Mouse (Mus musculus): ENCODE data around the gene Elmo3. TPM values are rescaled to one million over a fixed set of nuclear protein-coding genes. Genes with fewer than 3 reads are reported as not detected.

Gene Elmo3
- polyA plus RNA-seq, 1 experiment from 2014 or later = 2.1 TPM

- H3K36me3 ChIP-seq = no peaks in the 10 kb centered on the region
- H3K4me1 ChIP-seq (replicated peaks) = peaks cover 57% of the 10 kb centered on the region
- peak overlapping the region; percentile 82 for H3K4me3 ChIP-seq (replicated peaks)
- H3K27ac ChIP-seq = no peak overlapping the region
- no peak for ATAC-seq (ENCODE audit: low read depth)
- H3K9me3 ChIP-seq (replicated peaks) = peaks cover 6% of the 10 kb centered on the region; the same call in 1 of the 2 replicates
- H3K27me3 ChIP-seq = peaks cover 70% of the 10 kb centered on the region
- H3K4me2 ChIP-seq = peak overlapping the region; percentile 94
- WGBS (ENCODE audit: insufficient replicate concordance) = 6% methylated on average over 10 of the region's 10 CpGs
- peak overlapping the region; percentile 84 for H3K9ac ChIP-seq
- no peak for DNase-seq
Observed at GRCm38 (mm10) chr8:105265128-105265527, 40.3 kb upstream of the Elmo3 start.

GRCm38 (mm10) chr8:105266775-105267174 is 38.6 kb upstream of the Elmo3 start:
- Histone ChIP-seq H3K4me3 (replicated peaks) (no peak overlapping the region), H3K27me3 (peaks cover 76% of the 10 kb centered on the region), H3K27ac (no peak overlapping the region), H3K9me3 (replicated peaks) (peaks cover 6% of the 10 kb centered on the region; the same call in 1 of the 2 replicates), H3K36me3 (no peaks in the 10 kb centered on the region), H3K4me2 (no peak overlapping the region), H3K9ac (no peak overlapping the region), H3K4me1 (replicated peaks) (peaks cover 60% of the 10 kb centered on the region)
- WGBS (ENCODE audit: insufficient replicate concordance) = 22% methylated on average over 13 of the region's 13 CpGs
- DNase-seq (no peak), ATAC-seq (ENCODE audit: low read depth) (no peak)

GRCm38 (mm10) chr8:105268342-105269074 is 36.9 kb upstream of the Elmo3 start:
- H3K27ac ChIP-seq = no peak overlapping the region
- H3K36me3 ChIP-seq = no peaks in the 10 kb centered on the region
- 5% methylated on average over 65 of the region's 65 CpGs for WGBS (ENCODE audit: insufficient replicate concordance)
- ATAC-seq (ENCODE audit: low read depth) (no peak), DNase-seq (no peak)
- H3K9me3 ChIP-seq (replicated peaks) = peaks cover 6% of the 10 kb centered on the region; the same call in 1 of the 2 replicates
- H3K27me3 ChIP-seq = peaks cover 88% of the 10 kb centered on the region
- no peak overlapping the region for H3K9ac ChIP-seq
- H3K4me1 ChIP-seq (replicated peaks) = peaks cover 52% of the 10 kb centered on the region
- H3K4me2 ChIP-seq = peak overlapping the region; percentile 65
- peak overlapping the region; percentile 46 for H3K4me3 ChIP-seq (replicated peaks)

- no peaks in the 10 kb centered on the region for H3K36me3 ChIP-seq
- H3K27ac ChIP-seq = no peak overlapping the region
- peak overlapping the region; percentile 65 for H3K4me2 ChIP-seq
- 5% methylated on average over 10 of the region's 10 CpGs for WGBS (ENCODE audit: insufficient replicate concordance)
- ATAC-seq (ENCODE audit: low read depth) = no peak
- peak overlapping the region; percentile 46 for H3K4me3 ChIP-seq (replicated peaks)
- no peak overlapping the region for H3K9ac ChIP-seq
- no peak for DNase-seq
- peaks cover 94% of the 10 kb centered on the region for H3K27me3 ChIP-seq
- H3K9me3 ChIP-seq (replicated peaks) = peaks cover 6% of the 10 kb centered on the region; the same call in 1 of the 2 replicates
- peaks cover 47% of the 10 kb centered on the region for H3K4me1 ChIP-seq (replicated peaks)
Observed at GRCm38 (mm10) chr8:105269075-105269458, 36.3 kb upstream of the Elmo3 start.

- Histone ChIP-seq H3K36me3 (no peaks in the 10 kb centered on the region), H3K4me3 (replicated peaks) (peak within 1 kb of the TSS; percentile 46), H3K27me3 (peaks cover 98% of the 10 kb centered on the region), H3K27ac (no peak within 1 kb of the TSS), H3K9ac (0 out of 2 replicates have a peak within 1 kb of the TSS, but pooled peaks have one; percentile 29), H3K9me3 (replicated peaks) (peaks cover 6% of the 10 kb centered on the region; the same call in 1 of the 2 replicates), H3K4me2 (peak within 1 kb of the TSS; percentile 65), H3K4me1 (replicated peaks) (peaks cover 45% of the 10 kb centered on the region)
- ATAC-seq (ENCODE audit: low read depth) (peak; percentile 16; the same call in 1 of the 2 replicates), DNase-seq (no peak)
- WGBS (ENCODE audit: insufficient replicate concordance) = under 1% methylated on average over 42 of the region's 42 CpGs
Observed at GRCm38 (mm10) chr8:105269461-105269947, 35.9 kb upstream of the Elmo3 start, which contains the start of gene Hsf4. Gene Hsf4 (plus strand): TSS chr8:105269801.

GRCm38 (mm10) chr8:105270101-105270915 is 35.1 kb upstream of the Elmo3 start:
- H3K36me3 ChIP-seq = no peaks in the 10 kb centered on the region
- 5% methylated on average over 39 of the region's 39 CpGs for WGBS (ENCODE audit: insufficient replicate concordance)
- peaks cover 37% of the 10 kb centered on the region for H3K4me1 ChIP-seq (replicated peaks)
- H3K4me3 ChIP-seq (replicated peaks) = peak overlapping the region; percentile 46
- DNase-seq (no peak), ATAC-seq (ENCODE audit: low read depth) (no peak)
- H3K27ac ChIP-seq = no peak overlapping the region
- H3K27me3 ChIP-seq = peaks cover 99% of the 10 kb centered on the region
- H3K9ac ChIP-seq = 0 out of 2 replicates have a peak overlapping the region, but pooled peaks have one; percentile 29
- H3K4me2 ChIP-seq = peak overlapping the region; percentile 65
- H3K9me3 ChIP-seq (replicated peaks) = peaks cover 6% of the 10 kb centered on the region; the same call in 1 of the 2 replicates

- H3K36me3 ChIP-seq = no peaks in the 10 kb centered on the region
- peak overlapping the region; percentile 5; the same call in 1 of the 2 replicates for H3K4me3 ChIP-seq (replicated peaks)
- H3K27ac ChIP-seq = no peak overlapping the region
- H3K9me3 ChIP-seq (replicated peaks) = peaks cover 6% of the 10 kb centered on the region; the same call in 1 of the 2 replicates
- 6% methylated on average over 11 of the region's 11 CpGs for WGBS (ENCODE audit: insufficient replicate concordance)
- no peak overlapping the region for H3K9ac ChIP-seq
- peaks cover 39% of the 10 kb centered on the region for H3K4me1 ChIP-seq (replicated peaks)
- DNase-seq = no peak
- peaks cover 99% of the 10 kb centered on the region for H3K27me3 ChIP-seq
- no peak for ATAC-seq (ENCODE audit: low read depth)
- H3K4me2 ChIP-seq = no peak overlapping the region
Observed at GRCm38 (mm10) chr8:105270916-105271186, 34.5 kb upstream of the Elmo3 start.

- Histone ChIP-seq H3K4me3 (replicated peaks) (no peak overlapping the region), H3K36me3 (no peaks in the 10 kb centered on the region), H3K4me1 (replicated peaks) (peaks cover 33% of the 10 kb centered on the region), H3K9me3 (replicated peaks) (no peaks in the 10 kb centered on the region), H3K4me2 (peak overlapping the region; percentile 59; the same call in 1 of the 2 replicates), H3K27ac (no peak overlapping the region), H3K27me3 (peaks cover 99% of the 10 kb centered on the region), H3K9ac (no peak overlapping the region)
- ATAC-seq (ENCODE audit: low read depth) = no peak
- 13% methylated on average over 11 of the region's 11 CpGs for WGBS (ENCODE audit: insufficient replicate concordance)
- no peak for DNase-seq
Observed at GRCm38 (mm10) chr8:105275387-105275786, 30.0 kb upstream of the Elmo3 start.

- H3K36me3 ChIP-seq = no peaks in the 10 kb centered on the region
- no peaks in the 10 kb centered on the region for H3K9me3 ChIP-seq (replicated peaks)
- H3K4me2 ChIP-seq = peak within 1 kb of the TSS; percentile 59
- ATAC-seq (ENCODE audit: low read depth) (no peak), DNase-seq (no peak)
- no peak within 1 kb of the TSS for H3K27ac ChIP-seq
- peaks cover 99% of the 10 kb centered on the region for H3K27me3 ChIP-seq
- 11% methylated on average over 10 of the region's 10 CpGs for WGBS (ENCODE audit: insufficient replicate concordance)
- peak within 1 kb of the TSS; percentile 47; the same call in 1 of the 2 replicates for H3K9ac ChIP-seq
- peak within 1 kb of the TSS; percentile 35 for H3K4me3 ChIP-seq (replicated peaks)
- H3K4me1 ChIP-seq (replicated peaks) = peaks cover 28% of the 10 kb centered on the region
Observed at GRCm38 (mm10) chr8:105275840-105276239, 29.6 kb upstream of the Elmo3 start, which contains the start of gene Nol3. Gene Nol3 (plus strand): TSS chr8:105276140.

- peak overlapping the region; percentile 47; the same call in 1 of the 2 replicates for H3K9ac ChIP-seq
- H3K36me3 ChIP-seq = 0 out of 2 replicates have a peak, but pooled peaks cover 2% of the 10 kb centered on the region
- H3K4me3 ChIP-seq (replicated peaks) = peak overlapping the region; percentile 35
- H3K9me3 ChIP-seq (replicated peaks) = no peaks in the 10 kb centered on the region
- no peak overlapping the region for H3K27ac ChIP-seq
- peak overlapping the region; percentile 59 for H3K4me2 ChIP-seq
- 4% methylated on average over 30 of the region's 30 CpGs for WGBS (ENCODE audit: insufficient replicate concordance)
- ATAC-seq (ENCODE audit: low read depth) (peak; percentile 64), DNase-seq (no peak)
- peaks cover 27% of the 10 kb centered on the region for H3K4me1 ChIP-seq (replicated peaks)
- H3K27me3 ChIP-seq = peaks cover 97% of the 10 kb centered on the region
Observed at GRCm38 (mm10) chr8:105276292-105277120, 28.9 kb upstream of the Elmo3 start.
